In the genomic region with DNA sequence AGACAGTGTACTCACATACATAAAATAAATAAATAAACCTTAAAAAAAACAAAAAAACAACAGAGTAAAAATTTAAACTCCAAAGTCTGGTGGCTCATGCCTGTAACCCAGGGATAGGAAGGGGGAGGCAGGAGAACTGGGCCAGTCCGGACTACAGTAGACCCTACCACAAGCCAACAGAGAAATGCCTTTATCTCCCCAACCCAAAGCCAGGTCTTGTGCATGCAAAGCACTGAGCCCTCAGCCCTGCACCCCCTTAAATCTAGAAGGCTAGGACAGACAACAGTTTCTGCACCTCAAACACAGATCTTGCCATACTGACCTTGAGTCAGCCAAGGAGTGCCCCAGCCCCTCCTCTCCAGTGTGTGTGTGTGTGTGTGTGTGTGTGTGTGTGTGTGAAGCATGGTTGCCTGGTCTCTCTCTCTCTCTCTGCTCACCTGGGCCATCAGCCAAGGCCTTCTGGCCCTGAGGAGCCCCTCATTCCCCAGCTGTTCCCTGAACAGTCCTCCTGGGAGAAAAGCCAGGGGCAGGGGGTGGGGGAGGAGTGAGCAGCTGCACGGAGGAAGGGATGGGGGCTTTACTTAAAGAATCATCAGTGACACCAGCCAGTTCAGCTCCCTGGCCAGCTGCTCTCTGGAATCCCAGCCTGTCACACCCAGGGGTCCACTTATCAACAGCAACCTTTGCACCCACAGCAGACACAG, we compare ENCODE assay signal across 8 mouse cellular contexts. TPM values are rescaled to one million over a fixed set of nuclear protein-coding genes. Genes with fewer than 3 reads are reported as not detected.
DNase-seq lines count a peak whose midpoint lies in the region; ATAC-seq lines count a peak whose summit lies in the region.

No protein-coding gene starts in this region.

- DNase-seq in cerebellum, postnatal 14 days = peak; percentile 65 to 86
- DNase-seq in right cerebral cortex, postnatal 4 days = peak; percentile 55
- no peak for DNase-seq in right cerebral cortex, postnatal 36 days (ENCODE audit: low spot score in 2 of 2)
- DNase-seq in adrenal gland, adult 2 months = no peak

- peaks cover 50% of the 10 kb centered on the region for H3K4me1 ChIP-seq in intestine, embryonic 16.5 days (ENCODE audit: control insufficient read depth, insufficient read depth, low read length)
- H3K4me1 ChIP-seq in neural tube, embryonic 12.5 days = peaks cover 44% of the 10 kb centered on the region

- WGBS in intestine, embryonic 16.5 days = 27% methylated on average over 2 of the region's 2 CpGs
- WGBS in neural tube, embryonic 12.5 days = 54% methylated on average over 2 of the region's 2 CpGs

- H3K27me3 ChIP-seq in intestine, embryonic 16.5 days (replicated peaks; ENCODE audit: control insufficient read depth, insufficient read depth, low read length) = no peaks in the 10 kb centered on the region
- H3K27me3 ChIP-seq in neural tube, embryonic 12.5 days (replicated peaks) = no peaks in the 10 kb centered on the region

- no peak for ATAC-seq in cerebellum, adult (ENCODE audit: insufficient number of reproducible peaks, low FRiP score, low TSS enrichment)
- ATAC-seq in intestine, embryonic 16.5 days = peak; percentile 87
- peak; percentile 50; the same call in 1 of the 2 replicates for ATAC-seq in neural tube, embryonic 12.5 days (ENCODE audit: low FRiP score, low read depth)
- no peak for ATAC-seq in monocyte, adult 5-6 weeks (replicated peaks; ENCODE audit: insufficient number of reproducible peaks, low FRiP score, low TSS enrichment, poor library complexity, severe bottlenecking)

- H3K9me3 ChIP-seq in intestine, embryonic 16.5 days (ENCODE audit: control insufficient read depth, low read length) = no peaks in the 10 kb centered on the region
- H3K9me3 ChIP-seq in neural tube, embryonic 12.5 days = no peaks in the 10 kb centered on the region

- peak overlapping the region; percentile 90 for H3K27ac ChIP-seq in intestine, embryonic 16.5 days (ENCODE audit: low read length)
- H3K27ac ChIP-seq in neural tube, embryonic 12.5 days = peak overlapping the region; percentile 46; the same call in 1 of the 2 replicates

- H3K36me3 ChIP-seq in intestine, embryonic 16.5 days (ENCODE audit: control insufficient read depth, insufficient read depth, low read length) = 0 out of 2 replicates have a peak, but pooled peaks cover 4% of the 10 kb centered on the region
- peaks cover 7% of the 10 kb centered on the region; the same call in 1 of the 2 replicates for H3K36me3 ChIP-seq in neural tube, embryonic 12.5 days

- peak overlapping the region; percentile 28; the same call in 1 of the 2 replicates for H3K9ac ChIP-seq in intestine, embryonic 16.5 days (ENCODE audit: low read depth, low read length)
- peak overlapping the region; percentile 40 for H3K9ac ChIP-seq in neural tube, embryonic 12.5 days

- peak overlapping the region; percentile 35; the same call in 1 of the 2 replicates for H3K4me2 ChIP-seq in intestine, embryonic 16.5 days (ENCODE audit: low read depth, low read length)
- H3K4me2 ChIP-seq in neural tube, embryonic 12.5 days (replicated peaks) = peak overlapping the region; percentile 9; the same call in 1 of the 2 replicates

- no peak overlapping the region for H3K4me3 ChIP-seq in intestine, embryonic 16.5 days (ENCODE audit: low read length)
- no peak overlapping the region for H3K4me3 ChIP-seq in neural tube, embryonic 12.5 days

RNA-seq across cellular contexts. Expression of gene Nckap5l, which starts 17.3 kb away (rescaled TPM):
- polyA plus RNA-seq in intestine, embryonic 16.5 days (2015; fragmentation: Nextera tagmentation; extraction: Ambion mirVana) = 5.8 and 6.5 TPM in 2 replicates
- polyA plus RNA-seq in neural tube, embryonic 12.5 days (2016; fragmentation: Nextera tagmentation; extraction: Ambion mirVana) = 15.4 and 17.2 TPM in 2 replicates
- 10 to 100 TPM; 16.8 to 20.4 TPM for total RNA-seq in adrenal gland, adult 2 months (2021)
- polyA plus RNA-seq in adrenal gland, adult 2 months (2012; rRNA removed) = 35.2 and 43.9 TPM in 2 replicates
- total RNA-seq in monocyte, adult 5-6 weeks (2017) = 1.2 to 3.4 TPM (median 1.2 TPM) in 3 replicates

RNA-seq across cellular contexts. Expression of gene Bcdin3d, which starts 34.3 kb away (rescaled TPM):
- 14.3 and 16.2 TPM in 2 replicates for polyA plus RNA-seq in intestine, embryonic 16.5 days (2015; fragmentation: Nextera tagmentation; extraction: Ambion mirVana)
- polyA plus RNA-seq in neural tube, embryonic 12.5 days (2016; fragmentation: Nextera tagmentation; extraction: Ambion mirVana) = 17.0 and 17.4 TPM in 2 replicates
- 1 to 10 TPM; 4.5 to 6.4 TPM for total RNA-seq in adrenal gland, adult 2 months (2021)
- 3.3 and 4.7 TPM in 2 replicates for polyA plus RNA-seq in adrenal gland, adult 2 months (2012; rRNA removed)
- total RNA-seq in monocyte, adult 5-6 weeks (2017) = 6.8 to 12.5 TPM (median 7.3 TPM) in 3 replicates

RNA-seq across cellular contexts. Expression of gene Tmbim6, which starts 47.6 kb away (rescaled TPM):
- 726 and 829 TPM in 2 replicates for polyA plus RNA-seq in intestine, embryonic 16.5 days (2015; fragmentation: Nextera tagmentation; extraction: Ambion mirVana)
- 245 and 247 TPM in 2 replicates for polyA plus RNA-seq in neural tube, embryonic 12.5 days (2016; fragmentation: Nextera tagmentation; extraction: Ambion mirVana)
- 100 to 1,000 TPM; 549 to 716 TPM for total RNA-seq in adrenal gland, adult 2 months (2021)
- polyA plus RNA-seq in adrenal gland, adult 2 months (2012; rRNA removed) = 1,176 and 1,311 TPM in 2 replicates
- total RNA-seq in monocyte, adult 5-6 weeks (2017) = 340 to 400 TPM (median 366 TPM) in 3 replicates

Comparison
In these comparisons a context has a peak if more than half of its experiments do, and no peak if none do; other contexts are left out.
1. DNase-seq: peak in cerebellum, postnatal 14 days (2 of 2) and right cerebral cortex, postnatal 4 days (single experiment); none in right cerebral cortex, postnatal 36 days (0 of 2) and adrenal gland, adult 2 months (single experiment).
2. ATAC-seq: peak in intestine, embryonic 16.5 days (single experiment) and neural tube, embryonic 12.5 days (single experiment); none in cerebellum, adult (single experiment) and monocyte, adult 5-6 weeks (single experiment).